Mouse (Mus musculus) 3T3-L1 (cell line): ENCODE measurements at regions not wholly inside any gene's neighbourhood (a gene's known extent, or its start where the extent isn't known, plus 50 kb on each side); places are given as distances from the start of the nearest gene placed in this dataset.

Experiments used
- DNase-seq: peaks from one replicate; pipeline ENCODE4 v3.0.0-alpha.2; 2015; ENCODE audit warnings: low read depth, low spot score

DNA sequence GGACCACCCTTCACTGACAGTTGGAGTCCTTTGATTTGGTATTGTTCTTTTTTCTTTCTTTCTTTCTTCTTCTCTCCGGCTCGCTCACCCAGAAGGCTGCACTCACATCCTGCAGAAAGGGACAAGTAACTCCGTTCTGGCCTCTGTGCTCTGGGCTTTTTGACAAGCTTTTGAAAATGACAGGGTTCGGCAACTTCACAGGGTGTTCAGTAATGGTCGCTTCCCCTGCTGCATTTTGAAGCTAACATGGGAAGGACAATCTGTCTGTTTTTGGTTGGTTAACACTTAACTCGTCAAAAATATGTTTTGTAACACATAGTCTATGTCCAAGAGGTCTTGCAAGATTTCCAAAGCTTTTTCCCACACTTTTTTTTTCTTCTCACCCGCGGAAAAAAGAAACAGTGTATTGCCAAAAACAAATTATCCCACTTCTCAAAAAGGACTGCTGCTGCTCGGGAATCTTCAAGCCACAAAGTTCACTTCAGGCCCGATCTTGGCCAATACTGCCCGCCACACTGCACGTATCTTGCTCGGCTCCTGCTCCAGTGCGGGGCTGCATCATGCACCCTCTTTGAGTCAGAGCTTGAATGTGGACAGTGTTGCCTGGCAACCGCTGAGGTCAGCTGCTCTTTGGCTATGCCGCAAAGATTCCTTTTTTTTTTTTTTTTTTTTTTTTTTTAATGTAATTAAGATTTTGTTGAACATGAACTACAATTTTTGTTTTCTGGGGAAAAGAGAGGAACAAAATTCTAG, 209.4 kb upstream of the Inhba start:
- peak; percentile 64 for DNase-seq

DNA sequence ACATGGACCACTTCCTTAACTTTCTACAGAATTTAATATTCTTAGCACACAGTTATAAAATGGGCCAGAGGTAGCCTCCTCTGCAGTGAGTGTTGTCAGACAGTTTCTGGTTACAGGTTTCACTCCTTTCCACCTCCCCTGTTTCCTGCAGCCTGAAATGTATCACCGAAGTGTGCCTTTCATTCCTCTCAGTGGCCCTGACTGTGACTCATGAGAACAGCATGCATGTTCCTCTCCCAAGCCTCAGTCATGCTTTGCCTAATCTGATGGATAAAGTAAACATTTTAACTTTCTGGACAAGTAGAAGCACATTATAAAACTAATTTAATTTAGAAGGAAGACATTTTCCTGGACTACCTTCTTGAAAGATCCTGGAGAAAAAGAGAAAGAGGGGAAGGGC, 207.7 kb upstream of the Inhba start:
- peak; percentile 89 for DNase-seq

GRCm38 (mm10) chr13:15806925-15807324, 204.7 kb upstream of the Inhba start:
- DNase-seq, result peak; percentile 96

DNA sequence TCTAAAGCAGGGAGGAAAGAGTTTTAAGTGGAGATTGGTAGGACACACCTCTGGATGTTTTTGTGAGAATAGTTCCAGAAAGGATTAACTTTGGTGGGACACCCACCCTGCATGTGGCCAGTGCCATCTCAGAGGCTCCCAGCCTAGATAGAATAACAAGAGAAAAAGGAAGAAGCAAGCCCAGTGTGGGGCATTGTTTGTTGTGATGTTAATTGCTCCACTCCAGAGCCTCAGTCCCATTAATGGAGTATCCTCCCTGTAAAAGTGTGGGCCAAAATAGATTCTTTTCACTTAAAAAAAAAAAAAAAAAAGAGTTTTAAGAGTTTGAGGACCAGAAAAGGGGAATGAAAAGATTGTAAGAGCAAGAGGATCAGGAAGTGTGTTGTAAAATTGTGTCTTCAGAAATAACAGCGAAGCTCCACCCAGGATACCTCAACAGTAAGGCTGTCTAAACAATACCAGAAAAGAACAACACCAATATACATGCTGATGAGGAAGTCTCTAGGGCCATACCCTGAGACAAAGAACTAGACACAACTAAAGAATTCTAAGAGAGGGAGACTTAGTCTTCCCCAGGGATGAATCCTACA, 189.3 kb upstream of the Inhba start:
- DNase-seq, result no peak

GRCm38 (mm10) chr13:15845806-15846205, 165.8 kb upstream of the Inhba start:
- peak; percentile 90 for DNase-seq

- DNase-seq, result no peak
Observed at GRCm38 (mm10) chr13:15848017-15848416, 163.6 kb upstream of the Inhba start.

- DNase-seq, result no peak
Observed at GRCm38 (mm10) chr13:15849129-15849528, 162.5 kb upstream of the Inhba start.

GRCm38 (mm10) chr13:15850358-15850757, 161.3 kb upstream of the Inhba start:
- DNase-seq, result no peak

DNA sequence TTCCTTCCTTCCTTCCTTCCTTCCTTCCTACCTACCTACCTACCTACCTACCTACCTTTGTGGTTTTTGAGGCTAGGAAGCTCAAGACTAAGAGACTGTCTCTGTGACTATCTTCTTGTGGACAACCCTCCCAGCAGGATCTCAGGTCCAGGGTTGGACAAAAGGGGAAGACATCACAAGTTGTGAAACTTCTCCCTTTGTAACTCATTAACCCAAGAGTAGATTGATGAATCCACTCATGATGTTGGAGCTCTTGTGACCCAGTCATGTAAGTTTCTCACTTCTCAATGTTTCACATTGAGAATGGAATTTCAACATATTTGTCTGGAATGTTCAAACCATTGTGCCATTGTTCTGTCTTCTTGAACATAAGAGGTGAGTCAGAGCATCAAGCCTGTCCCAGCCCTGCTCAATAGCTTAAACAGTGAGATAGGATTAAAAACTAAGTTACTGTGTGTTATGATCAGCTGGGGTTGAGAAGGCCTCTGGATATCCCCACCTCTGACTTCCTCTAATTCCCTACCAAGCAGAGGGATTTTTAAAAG, 158.6 kb upstream of the Inhba start:
- peak; percentile 53 for DNase-seq

- DNase-seq, result peak; percentile 53
Observed at GRCm38 (mm10) chr13:15862941-15863340, 148.7 kb upstream of the Inhba start.

- peak; percentile 67 for DNase-seq
Observed at GRCm38 (mm10) chr13:15863344-15863743, 148.3 kb upstream of the Inhba start.

DNA sequence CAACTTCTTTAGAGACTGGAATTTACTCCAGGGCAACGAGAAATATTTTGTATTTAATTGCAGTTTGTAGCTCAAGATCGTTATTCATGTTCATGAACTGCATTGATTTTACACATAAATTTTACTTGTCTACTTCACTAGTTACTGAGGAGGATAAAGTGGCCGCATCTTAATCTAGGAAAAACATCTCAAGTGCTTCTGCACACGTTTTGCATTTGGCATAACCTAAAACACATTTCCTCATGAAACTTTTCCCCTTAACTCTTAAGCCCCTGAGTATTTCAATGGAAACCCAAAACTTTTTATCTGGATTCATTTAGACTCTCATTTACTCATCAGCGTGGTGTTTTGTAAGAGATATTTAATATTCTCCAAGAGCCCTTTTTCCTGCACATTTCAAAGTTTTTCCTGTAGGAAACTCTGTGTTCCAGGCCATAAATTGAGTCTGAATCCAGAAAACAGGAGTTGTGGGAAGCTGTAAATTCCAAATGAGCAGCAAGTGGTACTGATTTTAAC, 144.5 kb upstream of the Inhba start:
- DNase-seq, result no peak

DNA sequence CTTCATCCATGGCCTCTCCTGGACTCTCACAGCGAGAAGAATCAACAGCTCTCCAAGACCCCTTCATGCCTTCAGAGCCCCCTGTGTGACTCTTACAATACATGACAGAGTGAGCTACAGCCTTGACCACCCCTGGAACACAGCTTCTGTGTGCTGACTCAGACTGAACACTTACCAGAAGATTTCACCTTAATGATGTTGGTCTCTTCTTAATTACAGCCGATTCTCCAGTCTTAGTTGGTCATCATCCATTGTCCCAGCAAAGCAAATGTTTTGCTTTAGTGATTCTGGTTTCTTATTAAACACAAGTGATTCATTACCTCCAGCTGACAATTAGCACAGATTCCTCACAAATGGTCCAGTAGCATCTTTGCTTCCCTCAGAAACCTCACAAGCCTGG, 134.0 kb upstream of the Inhba start:
- DNase-seq, result no peak

DNA sequence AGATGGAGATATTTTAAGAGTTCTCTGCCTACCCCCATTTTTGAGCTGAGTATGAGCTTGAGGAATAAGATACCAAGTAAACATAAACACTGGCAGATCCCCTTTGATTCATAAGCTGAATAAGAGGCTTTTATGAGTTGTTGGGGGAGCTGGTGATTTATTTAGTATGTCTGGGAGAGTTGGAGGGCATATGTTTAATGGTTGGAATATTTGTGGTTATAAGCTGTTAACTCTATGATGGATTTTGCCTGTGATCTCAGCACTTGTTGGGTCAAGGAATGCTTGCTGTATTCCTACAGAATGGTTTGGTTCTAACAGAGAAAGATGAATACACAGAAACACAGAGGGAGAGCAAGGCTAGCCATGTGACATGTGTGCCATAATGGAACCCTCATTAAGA, 132.1 kb upstream of the Inhba start:
- DNase-seq, result peak; percentile 62

GRCm38 (mm10) chr13:15890794-15891193, 120.9 kb upstream of the Inhba start:
- no peak for DNase-seq

- DNase-seq, result peak; percentile 26
Observed at GRCm38 (mm10) chr13:15891403-15891802, 120.2 kb upstream of the Inhba start.

- DNase-seq, result no peak
Observed at GRCm38 (mm10) chr13:15898201-15898600, 113.5 kb upstream of the Inhba start.

DNA sequence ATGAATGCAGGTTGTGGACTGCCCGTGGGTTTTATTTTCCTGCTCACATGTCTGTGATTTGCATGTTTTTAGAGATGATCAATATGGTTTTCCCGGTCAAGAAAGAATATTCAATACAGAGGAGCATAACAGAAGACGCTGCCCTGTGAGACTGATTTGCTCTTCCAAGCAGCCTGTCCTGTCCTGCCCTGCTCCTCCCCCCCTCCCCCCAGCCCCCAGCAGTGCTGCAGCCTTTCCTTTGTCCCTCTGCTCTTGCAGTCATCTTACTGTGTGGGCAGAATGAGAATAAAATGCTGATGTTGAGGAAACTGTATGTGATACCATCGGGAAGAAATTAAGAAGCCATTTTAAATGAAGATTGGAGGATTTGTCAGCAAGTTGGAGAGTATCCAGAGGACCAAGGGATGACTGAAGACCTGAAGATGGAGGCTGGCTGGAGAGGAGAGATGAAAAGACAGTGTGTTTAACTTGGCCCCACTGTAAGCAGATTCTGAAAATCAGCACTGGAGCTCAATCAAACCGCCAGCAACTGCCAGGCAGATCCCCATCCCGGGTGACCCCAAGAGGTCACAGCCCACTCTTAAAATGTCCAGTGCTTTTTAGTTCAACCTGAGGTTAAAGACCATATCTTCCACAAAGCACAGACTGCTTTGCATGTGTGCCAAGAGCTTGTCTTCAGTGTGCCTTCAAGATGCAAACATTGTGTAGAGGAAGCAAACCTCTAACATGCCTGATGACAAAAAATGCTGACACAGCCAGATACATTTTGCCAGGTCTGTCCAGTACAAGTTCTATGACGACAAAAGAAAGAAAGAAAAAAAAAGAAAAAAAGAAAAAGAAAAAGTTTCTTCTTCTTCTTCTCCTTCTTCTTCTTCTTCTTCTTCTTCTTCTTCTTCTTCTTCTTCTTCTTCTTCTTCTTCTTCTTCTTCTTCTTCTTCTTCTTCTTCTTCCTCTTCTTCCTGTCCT, 109.7 kb upstream of the Inhba start:
- DNase-seq, result peak; percentile 43

- peak; percentile 48 for DNase-seq
Observed at GRCm38 (mm10) chr13:15907806-15908205, 103.8 kb upstream of the Inhba start.

DNA sequence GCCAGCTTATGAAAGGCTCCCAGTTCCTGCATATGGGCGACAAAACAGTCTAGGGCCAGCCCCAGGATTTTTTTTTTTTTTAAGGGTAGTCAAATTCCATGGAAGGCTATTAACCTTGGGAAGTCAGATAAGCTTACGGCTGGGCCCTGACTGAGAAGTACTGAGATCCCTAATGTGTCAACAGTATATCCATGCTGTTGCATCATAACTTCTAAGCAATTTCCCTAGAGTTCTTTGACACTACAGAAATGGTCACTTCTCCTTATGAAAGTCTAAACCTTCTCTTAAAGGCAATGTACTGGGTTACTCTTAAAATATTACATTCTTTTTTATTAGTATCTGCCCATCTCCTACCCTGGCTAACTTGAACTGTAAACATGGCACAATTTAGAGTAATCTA, 101.1 kb upstream of the Inhba start:
- DNase-seq, result no peak

GRCm38 (mm10) chr13:15911263-15911662, 100.4 kb upstream of the Inhba start:
- no peak for DNase-seq

DNA sequence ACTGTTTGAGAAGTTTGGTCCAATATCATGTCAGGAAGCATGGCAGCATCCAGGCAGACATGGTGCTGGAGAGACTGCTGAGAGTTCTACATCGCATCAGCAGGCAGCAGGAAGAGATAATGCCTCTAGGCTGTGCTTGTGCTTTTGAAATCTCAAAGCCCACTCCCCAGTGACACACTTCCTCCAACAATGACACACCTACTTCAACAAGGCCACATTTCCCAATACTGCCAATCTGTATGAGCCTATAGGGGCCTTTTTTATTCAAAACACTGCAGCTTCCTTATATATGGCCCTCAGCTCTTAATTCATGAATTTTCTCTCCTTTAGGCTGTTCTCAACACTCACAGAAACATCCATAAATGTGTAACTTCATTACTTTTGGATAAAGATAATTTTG, 97.4 kb upstream of the Inhba start:
- DNase-seq, result no peak
